Mouse (Mus musculus) testis, adult 2 months (tissue): ENCODE measurements around the gene Stoml2. TPM values are rescaled to one million over a fixed set of nuclear protein-coding genes. Genes with fewer than 3 reads are reported as not detected.

Source experiments
- H3K27ac ChIP-seq: fragments of 200-500 bp; 2 replicates; pipeline ENCODE4 v1.5.1; 2012; ENCODE audit warnings: low read depth, low read length; ENCODE audit not compliant: control insufficient read depth, insufficient read depth
- H3K27me3 ChIP-seq: fragments of 200-500 bp; 2 replicates; pipeline ENCODE4 v1.6.1; 2012; ENCODE audit warnings: mild to moderate bottlenecking, low read length, moderate library complexity; ENCODE audit not compliant: control insufficient read depth, insufficient read depth
- H3K36me3 ChIP-seq: fragments of 200-500 bp; 2 replicates; pipeline ENCODE4 v1.6.1; 2012; ENCODE audit warnings: mild to moderate bottlenecking, low read length; ENCODE audit not compliant: control insufficient read depth, insufficient read depth
- H3K4me1 ChIP-seq: fragments of 200-500 bp; 2 replicates; pipeline ENCODE4 v1.6.1; 2012; ENCODE audit warnings: low read length; ENCODE audit not compliant: control insufficient read depth, insufficient read depth
- H3K4me3 ChIP-seq: fragments of 200-500 bp; 2 replicates; pipeline ENCODE4 v1.5.1; 2012; ENCODE audit warnings: low read depth, mild to moderate bottlenecking, low read length, moderate library complexity, mixed read lengths; ENCODE audit not compliant: control insufficient read depth
- CTCF ChIP-seq: fragments of 200-500 bp; IDR thresholded peaks from 2 replicates; pipeline ENCODE4 v1.5.1; 2012; ENCODE audit warnings: low read depth, mild to moderate bottlenecking, inconsistent platforms, low read length, moderate library complexity; ENCODE audit not compliant: control insufficient read depth, insufficient read depth, insufficient replicate concordance
- POLR2A ChIP-seq: fragments of 200-500 bp; IDR thresholded peaks from 2 replicates; pipeline ENCODE4 v1.6.1; 2012; ENCODE audit warnings: low read depth, mild to moderate bottlenecking, inconsistent platforms, low read length, moderate library complexity; ENCODE audit not compliant: control insufficient read depth
- polyA plus RNA-seq: library from polyadenylated mRNA; depleted of rRNA; stranded (reverse); fragments of >200 nt; gene quantifications from 2 replicates; pipeline ENCODE4 v1.2.3, GENCODE M21; 2012

Gene Stoml2
- polyA plus RNA-seq, 1 experiment, result 22.7 TPM

GRCm38 (mm10) chr4:43058753-43059654 lies 27.5 kb upstream of the Stoml2 start, which contains the start of gene Unc13b:
Gene Unc13b (plus strand): TSS chr4:43058953.
- H3K36me3 ChIP-seq, result no peaks in the 10 kb centered on the region
- TF ChIP-seq CTCF (no peak), POLR2A (peak; percentile 85)
- peak within 1 kb of the TSS; percentile 88 for H3K27ac ChIP-seq
- peaks cover 7% of the 10 kb centered on the region for H3K4me1 ChIP-seq
- H3K4me3 ChIP-seq, result peak within 1 kb of the TSS; percentile 97
- no peaks in the 10 kb centered on the region for H3K27me3 ChIP-seq

GRCm38 (mm10) chr4:43058392-43058752 lies 26.9 kb upstream of the Stoml2 start:
- H3K4me1 ChIP-seq, result peaks cover 7% of the 10 kb centered on the region
- H3K27ac ChIP-seq, result peak overlapping the region; percentile 71; the same call in 1 of the 2 replicates
- H3K27me3 ChIP-seq, result no peaks in the 10 kb centered on the region
- TF ChIP-seq POLR2A (no peak), CTCF (no peak)
- peak overlapping the region; percentile 97 for H3K4me3 ChIP-seq
- H3K36me3 ChIP-seq, result no peaks in the 10 kb centered on the region

GRCm38 (mm10) chr4:43057654-43058053 lies 26.1 kb upstream of the Stoml2 start:
- H3K36me3 ChIP-seq, result no peaks in the 10 kb centered on the region
- no peaks in the 10 kb centered on the region for H3K27me3 ChIP-seq
- TF ChIP-seq POLR2A (no peak), CTCF (no peak)
- peaks cover 7% of the 10 kb centered on the region for H3K4me1 ChIP-seq
- no peak overlapping the region for H3K27ac ChIP-seq
- H3K4me3 ChIP-seq, result no peak overlapping the region

- H3K36me3 ChIP-seq, result no peaks in the 10 kb centered on the region
- no peak overlapping the region for H3K4me3 ChIP-seq
- TF ChIP-seq CTCF (peak; percentile 19; the same call in 1 of the 2 replicates), POLR2A (no peak)
- H3K27ac ChIP-seq, result no peak overlapping the region
- peaks cover 4% of the 10 kb centered on the region; the same call in 1 of the 2 replicates for H3K4me1 ChIP-seq
- H3K27me3 ChIP-seq, result no peaks in the 10 kb centered on the region
Observed at GRCm38 (mm10) chr4:43052627-43053026, 21.1 kb upstream of the Stoml2 start.

- H3K36me3 ChIP-seq, result no peaks in the 10 kb centered on the region
- peak overlapping the region; percentile 29; the same call in 1 of the 2 replicates for H3K4me3 ChIP-seq
- peaks cover 6% of the 10 kb centered on the region for H3K27me3 ChIP-seq
- H3K27ac ChIP-seq, result no peak overlapping the region
- H3K4me1 ChIP-seq, result peaks cover 13% of the 10 kb centered on the region
- TF ChIP-seq CTCF (no peak; the same call in 1 of the 2 replicates), POLR2A (no peak)
Observed at GRCm38 (mm10) chr4:43047231-43047630, 15.7 kb upstream of the Stoml2 start.

GRCm38 (mm10) chr4:43046607-43047006 lies 15.1 kb upstream of the Stoml2 start:
- Histone ChIP-seq H3K27me3 (peaks cover 6% of the 10 kb centered on the region), H3K36me3 (no peaks in the 10 kb centered on the region), H3K27ac (peak overlapping the region; percentile 10), H3K4me1 (peaks cover 13% of the 10 kb centered on the region), H3K4me3 (peak overlapping the region; percentile 84)
- TF ChIP-seq CTCF, result no peak
- TF ChIP-seq POLR2A, result no peak

- peaks cover 13% of the 10 kb centered on the region for H3K4me1 ChIP-seq
- H3K27me3 ChIP-seq, result peaks cover 6% of the 10 kb centered on the region
- H3K36me3 ChIP-seq, result no peaks in the 10 kb centered on the region
- H3K27ac ChIP-seq, result peak within 1 kb of the TSS; percentile 55
- TF ChIP-seq POLR2A (peak; percentile 43; the same call in 1 of the 2 replicates), CTCF (no peak)
- H3K4me3 ChIP-seq, result peak within 1 kb of the TSS; percentile 84
Observed at GRCm38 (mm10) chr4:43045659-43046302, 14.3 kb upstream of the Stoml2 start, which contains the start of gene Fam214b. Gene Fam214b (minus strand): TSS chr4:43046220.
